Mouse (Mus musculus) lung, postnatal 0 days (tissue): ENCODE results near the gene Gstm4. TPM values are rescaled to one million over a fixed set of nuclear protein-coding genes. Genes with fewer than 3 reads are reported as not detected.
A peak's percentile ranks its signal among the peaks of the same experiment; 100 is the strongest.

Experiments used
- ATAC-seq: fragments of 200-750 bp; cut with Nextera tagmentation; 2 replicates; pipeline ENCODE4 v1.8.0; 2017; ENCODE audit warnings: moderate library complexity
- DNase-seq: peaks from one replicate; pipeline ENCODE4 v3.0.0-alpha.2; 2016; ENCODE audit warnings: low spot score
- H3K27ac ChIP-seq: fragments of 300-500 bp; sonication (generic); 2 replicates; pipeline ENCODE4 v1.5.1; 2014; ENCODE audit warnings: antibody characterized with exemption, mild to moderate bottlenecking, low read length, mixed read lengths
- H3K27me3 ChIP-seq: fragments of 300-500 bp; sonication (generic); replicated peaks from 2 replicates; pipeline ENCODE4 v1.6.1; 2014; ENCODE audit warnings: low read length, mixed read lengths; ENCODE audit not compliant: insufficient read depth
- H3K36me3 ChIP-seq: fragments of 300-500 bp; sonication (generic); 2 replicates; pipeline ENCODE4 v1.6.1; 2014; ENCODE audit warnings: low read length, mixed read lengths; ENCODE audit not compliant: insufficient read depth
- H3K4me1 ChIP-seq: fragments of 300-500 bp; sonication (generic); 2 replicates; pipeline ENCODE4 v1.6.1; 2014; ENCODE audit warnings: antibody characterized with exemption, low read depth, low read length, mixed read lengths; ENCODE audit not compliant: insufficient read depth
- H3K4me2 ChIP-seq: fragments of 300-500 bp; sonication (generic); replicated peaks from 2 replicates; pipeline ENCODE4 v1.6.1; 2014; ENCODE audit warnings: low read depth, mild to moderate bottlenecking, low read length, moderate library complexity, mixed read lengths
- H3K4me3 ChIP-seq: fragments of 300-500 bp; sonication (generic); 2 replicates; pipeline ENCODE4 v1.5.1; 2014; ENCODE audit warnings: low read depth, low read length
- H3K9ac ChIP-seq: fragments of 300-500 bp; sonication (generic); replicated peaks from 2 replicates; pipeline ENCODE4 v1.6.1; 2014; ENCODE audit warnings: low read depth, mild to moderate bottlenecking
- H3K9me3 ChIP-seq: fragments of 300-500 bp; sonication (generic); 2 replicates; pipeline ENCODE4 v1.6.1; 2016; ENCODE audit warnings: low read length, mixed read lengths
- CTCF ChIP-seq: IDR thresholded peaks from 2 replicates; pipeline ENCODE4 v1.5.1; 2016; ENCODE audit warnings: antibody characterized with exemption, mild to moderate bottlenecking
- EP300 ChIP-seq: IDR thresholded peaks from 2 replicates; pipeline ENCODE4 v1.6.1; 2016; ENCODE audit warnings: antibody characterized with exemption, mild to moderate bottlenecking, control low read depth
- WGBS: fragments of 180-500 bp; shearing (Covaris S2); extraction: QIAGEN DNeasy Blood & Tissue Kit; methylation state at CpG from one replicate; pipeline ENCODE4 v1.1.7; 2014; 5-methylcytosine and 5-hydroxymethylcytosine counted together
- polyA plus RNA-seq: library from polyadenylated mRNA; unstranded; fragments of >200 nt; fragmentation: Nextera tagmentation; extraction: Ambion mirVana; gene quantifications from 2 replicates; pipeline ENCODE4 v1.2.1, GENCODE M21; 2015

Gene Gstm4
- polyA plus RNA-seq, 1 experiment from 2014 or later = 13.4 TPM

- H3K9ac ChIP-seq = no peak overlapping the region
- no peaks in the 10 kb centered on the region for H3K9me3 ChIP-seq
- no peak for TF ChIP-seq CTCF
- 0 out of 2 replicates have a peak, but pooled peaks have one; percentile 24 for TF ChIP-seq EP300
- H3K36me3 ChIP-seq = no peaks in the 10 kb centered on the region
- H3K27me3 ChIP-seq = no peaks in the 10 kb centered on the region
- no peaks in the 10 kb centered on the region for H3K4me1 ChIP-seq
- H3K4me3 ChIP-seq = no peak overlapping the region
- 42% methylated on average over 5 of the region's 5 CpGs for WGBS
- ATAC-seq = peak; percentile 75
- peak; percentile 73 for DNase-seq
- H3K27ac ChIP-seq = no peak overlapping the region
- no peak overlapping the region for H3K4me2 ChIP-seq
Measured at GRCm38 (mm10) chr3:108033156-108033555, 11.5 kb downstream of the Gstm4 start.

GRCm38 (mm10) chr3:108032113-108032512 is 12.6 kb downstream of the Gstm4 start:
- no peaks in the 10 kb centered on the region for H3K4me1 ChIP-seq
- DNase-seq (peak; percentile 64), ATAC-seq (peak; percentile 60)
- no peak for TF ChIP-seq EP300
- TF ChIP-seq CTCF = no peak
- H3K4me3 ChIP-seq = no peak overlapping the region
- no peaks in the 10 kb centered on the region for H3K36me3 ChIP-seq
- no peak overlapping the region for H3K9ac ChIP-seq
- no peaks in the 10 kb centered on the region for H3K9me3 ChIP-seq
- no peaks in the 10 kb centered on the region for H3K27me3 ChIP-seq
- H3K4me2 ChIP-seq = no peak overlapping the region
- no peak overlapping the region for H3K27ac ChIP-seq

GRCm38 (mm10) chr3:108028641-108029365 is 15.9 kb downstream of the Gstm4 start:
- DNase-seq = no peak
- TF ChIP-seq CTCF = no peak
- TF ChIP-seq EP300 = no peak
- no peaks in the 10 kb centered on the region for H3K4me1 ChIP-seq
- no peak overlapping the region for H3K4me2 ChIP-seq
- H3K9ac ChIP-seq = no peak overlapping the region
- H3K27me3 ChIP-seq = no peaks in the 10 kb centered on the region
- 90% methylated on average over 4 of the region's 4 CpGs for WGBS
- no peak overlapping the region for H3K4me3 ChIP-seq
- no peak overlapping the region for H3K27ac ChIP-seq
- no peak for ATAC-seq
- H3K36me3 ChIP-seq = no peaks in the 10 kb centered on the region
- H3K9me3 ChIP-seq = no peaks in the 10 kb centered on the region

GRCm38 (mm10) chr3:108026597-108026996 is 18.1 kb downstream of the Gstm4 start:
- ATAC-seq (no peak), DNase-seq (no peak)
- Histone ChIP-seq H3K4me1 (no peaks in the 10 kb centered on the region), H3K36me3 (no peaks in the 10 kb centered on the region), H3K9ac (no peak overlapping the region), H3K27me3 (no peaks in the 10 kb centered on the region), H3K4me3 (no peak overlapping the region), H3K4me2 (no peak overlapping the region), H3K9me3 (no peaks in the 10 kb centered on the region), H3K27ac (no peak overlapping the region)
- WGBS = 74% methylated on average over 1 of the region's 1 CpGs
- TF ChIP-seq CTCF = no peak

GRCm38 (mm10) chr3:108026049-108026448 is 18.6 kb downstream of the Gstm4 start:
- no peak overlapping the region for H3K4me3 ChIP-seq
- no peaks in the 10 kb centered on the region for H3K9me3 ChIP-seq
- 65% methylated on average over 5 of the region's 5 CpGs for WGBS
- no peak overlapping the region for H3K9ac ChIP-seq
- no peak overlapping the region for H3K27ac ChIP-seq
- DNase-seq = peak; percentile 45
- ATAC-seq = no peak
- H3K4me2 ChIP-seq = no peak overlapping the region
- H3K36me3 ChIP-seq = no peaks in the 10 kb centered on the region
- H3K4me1 ChIP-seq = no peaks in the 10 kb centered on the region
- TF ChIP-seq EP300 = no peak
- no peak for TF ChIP-seq CTCF
- no peaks in the 10 kb centered on the region for H3K27me3 ChIP-seq

- DNase-seq (no peak), ATAC-seq (no peak)
- TF ChIP-seq CTCF = no peak
- no peak for TF ChIP-seq EP300
Measured at GRCm38 (mm10) chr3:108025318-108025717, 19.4 kb downstream of the Gstm4 start.

More at GRCm38 (mm10) chr3:108025318-108025717, 19.4 kb downstream of the Gstm4 start:
- no peak overlapping the region for H3K4me3 ChIP-seq
- no peak overlapping the region for H3K4me2 ChIP-seq
- H3K4me1 ChIP-seq = no peaks in the 10 kb centered on the region
- H3K36me3 ChIP-seq = no peaks in the 10 kb centered on the region
- no peaks in the 10 kb centered on the region for H3K9me3 ChIP-seq
- no peaks in the 10 kb centered on the region for H3K27me3 ChIP-seq
- 39% methylated on average over 4 of the region's 4 CpGs for WGBS
- no peak overlapping the region for H3K9ac ChIP-seq
- no peak overlapping the region for H3K27ac ChIP-seq
